Mouse (Mus musculus) heart, adult 18-20 months (tissue): ENCODE measurements around the gene Mrps5. TPM values are rescaled to one million over a fixed set of nuclear protein-coding genes. Genes with fewer than 3 reads are reported as not detected.

ENCODE experiments used
- total RNA-seq, 2 experiments: library from RNA; stranded (reverse); gene quantifications; 2 replicates each; pipeline ENCODE4 v1.2.3; 2021

The Mrps5 gene
- total RNA-seq, 2 experiments from 2014 or later: 78.3 to 93.4 TPM

Other genes starting within 250 kb of the Mrps5 start
- gene Astl, start 248.6 kb upstream of the Mrps5 start, total RNA-seq: not detected
- under 1 TPM; 0.72 to 0.77 TPM for gene Adra2b, start 224.0 kb upstream of the Mrps5 start, total RNA-seq
- not detected for gene Gpat2, start 162.0 kb upstream of the Mrps5 start, total RNA-seq
- gene Fahd2a, start 142.7 kb upstream of the Mrps5 start, total RNA-seq: 10 to 100 TPM; 48.1 to 52.5 TPM
- 1 to 10 TPM; 1.5 to 1.8 TPM for gene Kcnip3, start 65.1 kb upstream of the Mrps5 start, total RNA-seq
- gene Prom2, start 45.8 kb upstream of the Mrps5 start, total RNA-seq: under 1 TPM; 0.12 to 0.21 TPM
- 1 to 10 TPM; 1.8 to 2.2 TPM for gene Zfp661, start 128 bp upstream of the Mrps5 start, total RNA-seq
- gene Mal, start 69.5 kb downstream of the Mrps5 start, total RNA-seq: 10 to 100 TPM; 15.6 to 19.0 TPM
- 1 to 10 TPM; 6.7 to 7.0 TPM for gene Mall, start 142.7 kb downstream of the Mrps5 start, total RNA-seq
- 1 to 10 TPM; 7.6 to 9.4 TPM for gene Nphp1, start 201.7 kb downstream of the Mrps5 start, total RNA-seq
- gene Mtln, start 205.3 kb downstream of the Mrps5 start, total RNA-seq: 10 to 100 TPM; 53.2 to 69.3 TPM
- gene Bub1, start 244.6 kb downstream of the Mrps5 start, total RNA-seq: under 1 TPM; 0.22 to 0.44 TPM